ENCODE assay signal across 26 mouse cellular contexts in genomic region chr11:87460566-87460965, GRCm38 (mm10). TPM values are rescaled to one million over a fixed set of nuclear protein-coding genes. Genes with fewer than 3 reads are reported as not detected.
"Had no signal": no experiment of that assay in that cellular context is flagged by ENCODE, and none has a peak within 500 bp of the region (broad histone marks: within the 10 kb centered on the region; RNA-seq: fewer than 3 reads in every experiment).

No protein-coding gene starts in this region.

- H3K36me3 ChIP-seq: heart, embryonic 13.5 days; heart, embryonic 15.5 days; hindbrain, embryonic 13.5 days; hindbrain, embryonic 15.5 days; kidney, embryonic 15.5 days; limb, embryonic 13.5 days; limb, embryonic 15.5 days; liver, embryonic 12.5 days had no signal

- H3K4me3 ChIP-seq: heart, embryonic 13.5 days; heart, embryonic 15.5 days; hindbrain, embryonic 13.5 days; hindbrain, embryonic 15.5 days; kidney, embryonic 15.5 days; limb, embryonic 13.5 days; limb, embryonic 15.5 days; liver, embryonic 12.5 days had no signal

- H3K9me3 ChIP-seq: heart, embryonic 13.5 days; heart, embryonic 15.5 days; hindbrain, embryonic 13.5 days; hindbrain, embryonic 15.5 days; kidney, embryonic 15.5 days; limb, embryonic 13.5 days; limb, embryonic 15.5 days; liver, embryonic 12.5 days had no signal

- ATAC-seq: hindbrain, postnatal 0 days; intestine, embryonic 16.5 days; liver, embryonic 12.5 days had no signal

- H3K27ac ChIP-seq: heart, embryonic 13.5 days; heart, embryonic 15.5 days; hindbrain, embryonic 13.5 days; hindbrain, embryonic 15.5 days; hindbrain, postnatal 0 days; kidney, postnatal 0 days; limb, embryonic 13.5 days; limb, embryonic 15.5 days; liver, embryonic 12.5 days had no signal

- H3K27me3 ChIP-seq: heart, embryonic 13.5 days; heart, embryonic 15.5 days; hindbrain, embryonic 13.5 days; hindbrain, embryonic 15.5 days; kidney, embryonic 15.5 days; limb, embryonic 13.5 days; limb, embryonic 15.5 days had no signal

- DNase-seq: gastrocnemius, postnatal 14 days; gastrocnemius, postnatal 36 days; heart, adult 18-20 months; heart, postnatal 14 days; kidney, adult 11 months; kidney, adult 2 months; kidney, adult 9 months; kidney, postnatal 14 days; kidney, postnatal 36 days; layer of hippocampus, adult 9-11 months; layer of hippocampus, postnatal 36 days; left cerebral cortex, postnatal 4 days had no signal

- H3K9ac ChIP-seq: hindbrain, embryonic 13.5 days; hindbrain, embryonic 15.5 days; kidney, embryonic 15.5 days; limb, embryonic 13.5 days; limb, embryonic 15.5 days had no signal

- H3K4me2 ChIP-seq: heart, embryonic 11.5 days; heart, embryonic 15.5 days; hindbrain, embryonic 13.5 days; hindbrain, embryonic 15.5 days; kidney, embryonic 15.5 days; limb, embryonic 13.5 days; limb, embryonic 15.5 days; liver, embryonic 12.5 days had no signal

RNA-seq across cellular contexts. Expression of gene Tex14, which starts 55.7 kb away (rescaled TPM):
- total RNA-seq: gastrocnemius, adult 8-10 months; gastrocnemius, postnatal 36 days had no signal
- polyA plus RNA-seq: hindbrain, embryonic 11.5 days; liver, embryonic 12.5 days had no signal
